Mouse (Mus musculus) cerebellum, adult 9-10 months (tissue): ENCODE measurements around the gene Tomm20l.
"Not testable (repeated sequence)": the region's sequence is repeated elsewhere in the genome, so short reads cannot be mapped to it uniquely, and the experiment has no call there.

Experiments used
- DNase-seq: peaks from one replicate; pipeline ENCODE4 v3.0.0; 2022

Tomm20l gene

DNA sequence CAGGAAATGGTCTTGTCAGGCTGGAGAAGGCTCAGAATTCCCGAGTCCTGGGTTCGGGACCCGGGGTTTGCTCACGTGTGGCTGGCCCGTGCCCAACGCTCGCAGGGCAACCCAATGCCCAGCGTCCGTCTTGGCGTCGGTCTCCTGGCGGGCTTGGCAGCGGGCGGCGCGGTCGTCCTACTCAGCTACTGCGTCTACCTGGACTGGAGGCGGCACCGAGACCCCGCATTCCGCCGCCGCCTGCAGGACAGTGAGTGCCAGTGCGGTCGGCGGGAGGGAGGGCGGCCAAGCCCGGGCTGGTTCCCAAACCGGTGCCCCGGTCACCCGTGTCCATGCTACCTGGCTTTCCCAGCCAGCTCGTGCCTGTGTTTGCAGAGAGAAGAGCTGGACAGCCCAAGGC is at the start of gene Tomm20l:
Gene Tomm20l (plus strand): TSS at position 98 of the 400 bp plus-strand sequence.
- peak; percentile 32 for DNase-seq

DNA sequence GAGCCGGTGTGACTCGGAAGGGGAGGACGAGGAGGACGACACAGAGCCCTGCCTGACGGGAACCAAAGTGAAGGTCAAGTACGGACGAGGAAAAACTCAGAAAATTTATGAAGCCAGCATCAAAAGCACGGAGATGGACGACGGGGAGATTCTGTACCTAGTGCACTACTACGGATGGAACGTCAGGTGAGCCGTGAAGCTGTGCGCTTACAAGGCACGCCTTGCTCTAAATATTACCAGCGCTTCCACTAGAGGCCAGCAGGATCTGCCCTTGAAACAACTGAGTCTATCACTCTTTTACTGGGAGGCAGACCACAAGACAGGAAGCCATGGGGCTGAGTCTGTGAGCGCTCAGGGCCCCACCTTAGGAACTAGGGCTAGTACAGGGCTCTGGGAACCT is 41.4 kb upstream of the Tomm20l start:
- peak; percentile 0 for DNase-seq

DNA sequence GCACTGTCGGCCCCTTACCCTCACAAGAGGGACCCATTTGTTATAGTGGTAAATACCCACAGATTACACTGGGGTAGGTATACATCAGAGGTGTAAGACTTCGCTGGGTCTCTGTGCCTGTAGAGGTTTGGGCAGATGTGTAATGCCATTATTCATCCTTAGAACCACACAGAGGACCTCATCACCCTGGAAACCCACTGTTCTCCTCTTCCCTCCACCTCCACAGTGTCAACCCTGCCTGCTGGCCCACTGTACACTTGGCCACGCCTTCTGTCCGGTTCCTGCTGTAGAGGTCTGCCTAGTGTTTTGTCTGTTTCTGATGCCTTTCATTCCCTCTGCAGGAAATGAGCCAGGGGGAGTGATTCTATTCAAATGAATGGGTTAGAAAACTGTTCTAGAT is 39.2 kb upstream of the Tomm20l start:
- no peak for DNase-seq

DNA sequence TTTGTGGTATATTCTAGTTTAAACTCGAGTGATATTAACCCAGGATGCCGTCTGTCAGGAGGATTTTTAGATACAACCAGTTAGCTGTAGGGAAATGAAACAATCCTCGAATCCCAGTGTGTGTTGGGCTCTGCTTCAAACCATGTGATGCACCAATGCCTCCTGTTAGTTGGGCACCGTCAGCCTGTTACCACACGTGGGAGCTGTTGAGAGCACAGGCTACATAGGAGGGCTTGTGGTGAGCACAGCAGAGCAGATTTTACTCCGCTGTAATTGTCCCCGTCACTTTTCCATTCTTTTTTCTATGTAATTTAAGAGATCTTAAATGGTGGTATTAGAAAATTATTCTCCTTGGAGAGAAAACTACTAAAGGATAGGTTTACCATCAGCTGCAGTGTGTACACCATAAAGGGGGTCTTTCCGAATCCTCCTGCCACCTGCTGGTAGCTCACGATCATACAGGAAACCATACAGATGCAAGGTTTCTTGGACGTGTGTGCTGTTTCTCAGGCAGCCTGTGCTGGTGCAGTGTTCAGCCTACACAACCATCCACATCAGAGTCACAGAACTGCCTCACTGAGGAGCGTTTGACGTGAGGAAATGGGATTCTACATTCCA is 38.0 kb upstream of the Tomm20l start:
- no peak for DNase-seq

DNA sequence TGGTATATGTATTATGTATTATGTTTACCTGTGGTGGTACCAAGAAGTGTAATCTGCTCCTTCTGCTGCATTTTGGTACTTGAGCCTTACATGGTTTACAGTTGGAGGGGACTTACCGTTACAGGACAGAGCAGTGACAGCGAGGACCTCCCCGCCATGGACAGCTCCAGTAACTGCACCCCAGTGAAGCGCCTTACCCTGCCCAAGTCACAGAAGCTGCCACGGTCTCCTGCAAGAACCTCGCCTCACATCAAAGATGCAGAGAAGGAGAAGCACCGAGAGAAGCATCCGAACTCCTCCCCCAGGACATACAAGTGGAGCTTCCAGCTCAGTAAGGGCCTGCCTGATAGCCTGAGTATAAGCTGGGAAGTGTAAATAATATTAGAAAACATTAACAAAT is 24.9 kb upstream of the Tomm20l start:
- DNase-seq = no peak

DNA sequence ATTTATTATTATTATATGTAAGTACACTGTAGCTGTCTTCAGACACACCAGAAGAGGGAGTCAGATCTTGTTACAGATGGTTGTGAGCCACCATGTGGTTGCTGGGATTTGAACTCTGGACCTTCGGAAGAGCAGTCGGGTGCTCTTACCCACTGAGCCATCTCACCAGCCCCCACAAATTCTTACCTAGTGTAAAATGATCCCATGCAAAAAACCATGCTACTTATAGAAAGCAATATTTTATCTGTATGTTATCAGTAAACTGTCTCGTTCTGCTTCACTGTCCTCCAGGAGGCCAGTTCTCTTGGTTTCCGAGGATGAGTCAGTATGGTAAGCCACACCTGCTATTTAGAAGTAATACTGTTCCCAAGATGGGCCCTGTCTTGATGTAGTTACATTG is 7.0 kb upstream of the Tomm20l start:
- DNase-seq = not testable (repeated sequence)

DNA sequence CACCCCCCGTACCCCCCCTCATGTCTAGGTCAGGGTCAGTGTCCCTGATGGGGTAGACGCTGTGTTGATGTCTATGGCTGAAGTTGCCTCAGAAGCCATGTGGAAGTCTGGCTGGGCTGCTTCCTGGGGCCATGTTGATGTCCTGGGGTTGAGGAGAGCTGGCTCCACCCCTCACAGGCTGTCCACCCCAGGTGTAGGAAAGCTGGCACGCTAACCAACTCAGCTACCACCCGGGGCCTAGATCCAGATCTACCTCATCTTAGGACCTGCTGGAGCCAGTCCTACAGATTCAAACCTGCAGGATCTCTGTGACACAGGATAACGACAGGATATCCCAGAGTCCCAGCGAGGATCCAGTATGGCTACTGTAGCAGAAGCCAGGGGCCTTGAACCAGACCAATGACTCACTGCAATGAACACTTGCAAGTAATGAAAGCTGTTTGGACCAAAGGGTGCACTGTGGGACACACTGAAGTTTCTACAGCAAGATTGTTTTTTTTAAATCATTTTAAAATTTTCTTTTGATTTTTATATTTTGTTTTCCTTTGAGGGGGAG is 3.9 kb upstream of the Tomm20l start:
- DNase-seq = no peak

DNA sequence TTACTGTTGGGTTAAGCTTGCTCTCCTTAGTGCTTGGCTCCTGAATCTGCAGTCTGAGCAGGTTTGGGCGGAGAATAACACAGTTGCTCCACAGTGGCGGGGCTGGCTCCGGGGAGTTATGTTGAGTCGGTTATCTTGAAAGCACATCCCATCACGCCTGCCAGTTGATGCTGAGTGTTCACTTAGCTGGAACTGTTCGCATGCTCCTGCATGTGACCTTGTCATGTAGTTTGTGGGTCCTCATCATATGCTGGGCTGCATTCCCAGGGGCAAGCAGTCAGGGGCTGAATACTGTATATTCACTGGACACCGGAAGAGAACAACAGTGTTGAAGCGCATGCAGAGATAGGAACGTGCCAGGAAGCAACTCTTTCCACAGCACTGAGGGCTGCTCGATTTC is 1.8 kb downstream of the Tomm20l start:
- DNase-seq = no peak

DNA sequence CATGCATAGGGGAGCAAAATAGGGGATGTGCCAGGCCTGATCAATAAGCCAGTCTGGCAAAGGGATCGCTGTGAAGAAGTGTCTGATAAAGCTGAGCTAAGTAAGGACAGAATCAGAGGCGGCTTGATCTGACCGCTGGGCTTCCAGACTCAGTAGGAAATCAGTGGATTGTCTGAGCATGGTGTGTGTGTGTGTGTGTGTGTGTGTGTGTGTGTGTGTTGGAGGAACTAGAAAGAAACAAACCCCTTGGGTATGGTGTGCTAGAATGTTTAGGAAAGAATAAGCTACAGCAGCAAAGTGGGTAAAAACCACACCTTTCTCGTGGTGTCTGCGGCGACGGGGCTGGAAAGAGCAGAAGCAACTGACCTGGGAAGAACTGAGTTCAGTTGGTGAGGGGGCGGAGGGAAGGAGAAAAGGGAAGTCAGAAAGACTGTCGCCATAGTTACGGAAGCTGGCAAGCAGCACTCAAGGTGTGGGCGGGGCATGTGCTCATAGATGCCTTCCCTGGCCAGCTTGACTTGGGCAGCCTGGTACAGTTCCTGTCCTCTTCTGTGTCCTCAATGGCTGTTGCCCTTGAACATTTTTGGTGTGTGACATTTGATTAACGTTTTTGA is 2.6 kb downstream of the Tomm20l start:
- DNase-seq = no peak

DNA sequence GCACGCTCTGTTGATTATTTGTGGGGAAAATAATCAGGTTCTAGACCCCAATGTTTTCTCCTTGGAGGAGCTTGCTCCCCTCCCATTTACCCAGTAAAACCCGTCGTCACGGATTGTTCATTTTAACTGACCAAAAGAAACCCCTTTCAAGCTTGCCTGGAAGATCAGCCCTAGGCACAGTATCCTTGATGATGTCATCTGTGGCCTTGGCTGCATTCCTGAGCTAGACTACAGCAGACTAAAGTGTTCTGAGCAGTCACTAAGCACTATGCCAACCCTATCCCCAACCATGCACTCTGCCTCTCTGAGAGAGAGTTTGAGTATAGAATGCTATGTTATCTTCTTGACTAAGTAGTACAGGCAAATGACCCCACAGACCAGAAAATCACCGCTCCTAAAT is 5.2 kb downstream of the Tomm20l start:
- DNase-seq = no peak

DNA sequence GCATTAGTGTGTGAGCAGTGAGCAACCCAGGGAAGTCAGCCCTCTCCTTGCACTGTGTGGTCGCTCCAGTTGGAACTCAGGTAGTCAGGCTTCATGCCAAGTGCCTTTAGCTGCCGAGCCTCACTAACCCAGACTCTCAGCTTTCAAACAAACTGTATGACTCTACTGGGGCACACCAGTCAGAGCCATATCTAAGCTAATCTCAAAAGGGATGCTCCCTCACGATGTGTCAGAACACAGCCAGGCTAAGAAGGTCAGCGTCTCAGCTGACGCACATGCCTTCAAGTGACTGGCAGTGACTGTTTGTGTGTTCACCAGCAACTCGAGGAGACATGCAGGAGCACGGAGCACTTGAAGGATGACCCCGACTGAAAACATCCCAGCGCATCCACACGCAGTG is 11.5 kb downstream of the Tomm20l start:
- peak; percentile 25 for DNase-seq

DNA sequence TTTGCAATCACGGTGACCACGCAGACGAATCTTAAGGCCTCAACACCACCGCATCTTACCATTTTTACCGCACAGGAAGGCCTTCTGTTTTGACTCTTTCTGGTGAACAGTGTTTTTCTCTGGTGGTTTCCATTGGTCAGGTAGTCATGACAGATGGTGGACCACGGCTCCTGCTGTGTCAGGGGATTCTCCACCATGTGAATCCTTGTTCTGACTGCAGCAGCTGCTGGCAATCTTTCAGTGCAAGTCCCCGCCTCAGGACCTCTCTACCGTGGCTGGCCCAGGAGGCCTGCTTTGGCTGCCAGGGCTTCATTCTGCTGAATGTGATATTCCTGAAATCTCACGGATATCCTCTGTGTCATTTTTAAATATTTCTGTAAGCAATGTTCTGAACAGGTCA is 12.1 kb downstream of the Tomm20l start:
- DNase-seq = peak; percentile 90

DNA sequence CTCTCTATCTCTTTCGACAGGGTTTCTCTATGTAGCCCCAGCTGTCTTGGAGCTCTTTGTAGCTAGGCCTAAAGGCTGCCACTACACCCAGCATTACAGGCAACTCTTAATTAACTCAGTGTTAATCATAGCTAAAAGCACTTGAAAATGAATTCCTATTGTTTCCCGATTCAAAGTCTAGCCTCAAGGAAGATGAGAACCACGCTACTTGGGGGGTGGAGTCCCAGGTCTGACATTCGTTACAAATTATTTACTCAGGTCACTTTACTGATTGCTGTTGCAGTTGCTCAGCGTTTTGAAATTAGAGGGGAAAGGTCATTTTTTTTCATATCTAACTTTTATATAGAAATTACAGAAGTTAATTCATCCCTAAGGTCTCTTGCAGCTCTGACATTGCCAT is 24.4 kb downstream of the Tomm20l start:
- DNase-seq = peak; percentile 30

DNA sequence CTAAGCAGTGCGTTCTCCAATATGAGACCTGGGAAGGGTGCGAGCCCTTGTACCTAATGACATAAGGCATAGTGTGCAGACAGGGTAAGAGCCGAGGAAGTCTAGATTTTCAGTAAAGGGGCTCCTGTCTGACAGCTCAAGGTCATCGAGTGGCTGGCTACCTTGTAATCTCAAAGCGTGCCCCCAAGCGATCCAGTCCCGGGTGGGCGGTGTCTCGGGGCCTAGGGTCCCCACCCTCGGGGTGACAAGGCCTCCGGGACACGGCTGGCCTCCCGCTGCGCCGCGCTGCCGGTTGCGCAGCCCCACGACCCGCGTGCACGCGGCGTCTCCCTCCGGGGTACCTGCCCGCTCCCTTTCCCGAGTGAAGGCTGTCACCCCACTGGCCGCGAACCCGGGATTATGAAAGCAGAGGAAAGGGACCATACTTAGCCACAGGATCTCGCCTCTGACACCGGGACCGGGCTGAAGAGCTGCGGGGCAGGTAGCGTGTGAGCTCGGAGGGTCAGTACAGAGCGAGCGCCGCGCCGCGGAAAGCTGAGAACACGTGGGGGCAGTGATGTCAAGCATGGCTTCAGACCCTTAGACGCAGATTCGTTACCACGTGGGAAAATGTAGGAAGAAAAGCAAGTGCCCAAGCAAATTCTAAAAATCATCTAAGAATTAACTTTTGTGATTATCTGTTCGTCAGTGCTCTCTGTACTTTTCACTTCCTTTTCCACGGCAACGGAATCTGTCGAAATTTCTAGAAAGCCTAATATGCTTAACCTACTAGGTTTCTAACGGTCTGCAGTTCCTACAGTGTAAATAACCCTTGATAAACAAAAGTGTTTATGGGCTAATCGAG is 25.1 kb downstream of the Tomm20l start, which contains the start of the genes Timm9 and 2700049A03Rik:
Gene Timm9 (minus strand): TSS at position 555 of the 844 bp plus-strand sequence.
Gene 2700049A03Rik (plus strand): TSS at position 719 of the 844 bp plus-strand sequence.
- DNase-seq = peak; percentile 89

DNA sequence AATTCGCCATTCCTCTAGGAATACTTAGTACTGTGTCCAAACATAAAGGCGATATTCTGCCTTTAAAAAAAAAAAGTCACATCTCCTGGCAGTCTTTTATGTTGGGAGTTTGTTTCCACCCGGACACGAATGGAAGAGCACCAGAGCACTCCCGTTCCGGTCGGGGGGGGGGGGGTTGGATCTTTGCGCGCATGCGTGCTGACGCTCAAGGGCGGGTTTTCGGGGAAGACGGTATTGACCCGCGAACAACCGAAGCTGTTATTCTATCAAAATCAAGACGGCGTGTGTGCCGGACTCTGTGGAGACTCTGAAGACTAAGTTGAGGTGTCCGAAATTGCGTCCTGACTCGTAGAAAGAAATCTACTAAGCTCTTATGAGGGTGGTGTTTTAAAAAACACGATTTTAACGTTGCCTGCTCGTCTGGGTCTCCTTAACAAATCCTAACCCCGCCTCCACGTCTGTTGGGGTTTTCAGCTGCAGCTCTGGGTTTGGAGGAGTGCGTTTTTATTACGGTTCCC is 25.8 kb downstream of the Tomm20l start:
- DNase-seq = peak; percentile 83

DNA sequence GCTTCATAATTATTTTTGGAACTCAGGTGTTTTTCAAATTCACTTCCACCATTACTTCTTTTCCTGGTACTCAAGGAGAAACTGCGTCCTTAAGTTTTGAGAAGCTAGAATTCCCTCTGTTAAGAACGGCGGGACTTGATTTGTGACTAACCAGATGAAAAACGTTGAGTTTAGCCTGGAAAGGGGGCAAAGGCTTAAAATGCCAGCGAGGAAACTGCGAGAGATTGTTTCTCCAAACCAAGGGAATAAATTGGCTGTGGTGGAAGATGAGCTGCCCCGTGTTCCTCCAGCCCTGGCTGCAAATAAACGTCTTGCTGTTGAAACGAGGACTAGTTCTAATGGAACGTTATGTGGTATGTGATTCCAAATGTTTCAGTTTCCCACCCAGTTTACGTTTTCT is 26.5 kb downstream of the Tomm20l start:
- DNase-seq = peak; percentile 30

DNA sequence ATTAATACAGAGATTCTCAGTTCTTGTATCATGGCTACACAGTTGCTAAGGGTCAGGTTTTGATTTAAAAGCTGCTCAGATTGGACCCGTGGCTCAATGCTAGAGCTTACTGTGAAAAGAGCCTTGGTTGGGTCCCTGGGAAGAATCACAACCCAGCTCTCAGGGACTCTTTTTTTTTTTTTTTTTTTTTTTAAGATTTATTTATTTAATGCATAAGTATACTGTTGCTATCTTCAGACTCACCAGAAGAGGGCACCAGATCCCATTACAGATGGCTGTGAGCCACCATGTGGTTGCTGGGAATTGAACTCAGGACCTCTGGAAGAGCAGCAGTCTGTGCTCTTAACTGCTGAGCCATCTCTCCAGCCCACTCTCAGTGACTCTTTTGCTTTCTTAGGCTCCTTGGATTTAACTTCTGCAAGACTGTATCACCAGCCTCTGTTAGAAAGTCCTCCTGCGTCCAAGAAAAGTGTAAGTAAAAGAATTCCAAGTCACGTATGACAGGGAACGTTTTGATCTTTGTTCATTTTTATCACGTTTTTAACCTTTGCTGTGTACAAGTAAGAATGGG is 28.1 kb downstream of the Tomm20l start:
- DNase-seq = no peak

DNA sequence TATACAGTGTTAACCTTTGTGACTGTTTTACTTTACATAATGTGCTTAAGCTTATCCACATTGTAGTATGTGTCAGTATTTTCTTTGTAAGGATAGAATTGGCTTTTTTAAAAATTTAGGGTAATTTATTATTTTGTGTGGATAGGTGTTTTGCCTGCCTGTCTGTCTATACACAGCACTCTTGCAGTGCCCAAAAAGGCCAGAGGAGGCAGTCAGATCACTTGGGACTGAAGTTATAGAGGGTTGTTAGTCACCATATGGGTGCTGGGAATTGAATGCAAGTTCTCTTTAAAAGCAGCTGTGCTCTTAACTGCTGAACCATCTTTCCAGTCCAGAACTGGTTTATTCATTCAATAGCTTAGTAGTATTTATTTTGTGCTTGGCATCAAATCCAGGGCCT is 30.0 kb downstream of the Tomm20l start:
- no peak for DNase-seq

DNA sequence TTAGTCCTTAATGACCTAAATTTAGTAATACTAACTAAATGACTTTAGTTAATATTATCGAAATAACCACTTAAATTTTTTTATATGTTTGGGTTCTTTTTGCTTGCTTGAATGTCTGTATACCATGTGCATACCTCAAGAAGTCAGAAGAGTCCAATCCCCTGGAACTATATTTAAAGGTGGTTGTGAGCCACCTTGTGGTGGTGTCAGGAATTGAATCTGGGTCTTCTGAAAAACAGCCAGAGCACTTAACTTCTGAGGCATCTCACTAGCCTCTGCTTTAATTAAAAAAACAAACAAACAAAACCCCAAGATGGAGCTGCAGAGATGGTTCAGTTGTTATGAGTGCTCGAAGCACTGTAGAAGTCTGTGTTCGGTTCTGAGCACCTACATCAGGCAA is 36.4 kb downstream of the Tomm20l start:
- DNase-seq = peak; percentile 64

DNA sequence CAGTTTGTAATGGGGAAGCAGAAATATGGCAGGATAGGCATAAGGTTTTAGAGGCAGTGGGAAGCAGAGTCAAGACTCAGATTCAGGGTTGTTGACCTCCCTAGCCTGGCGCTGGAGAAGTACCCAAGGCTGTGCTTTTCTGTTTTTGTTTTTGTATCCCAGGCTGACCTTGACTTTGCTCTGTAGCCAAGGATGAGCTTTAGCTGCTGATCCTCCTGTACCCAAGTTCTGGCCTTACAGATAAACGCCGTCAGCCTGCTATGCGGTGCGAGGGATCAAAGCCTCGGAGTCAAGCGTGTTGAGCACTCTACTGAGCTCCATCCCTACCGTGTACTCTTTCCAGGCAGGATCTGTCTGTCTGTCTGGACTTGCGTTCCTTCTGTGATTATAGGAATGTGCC is 37.6 kb downstream of the Tomm20l start:
- no peak for DNase-seq

DNA sequence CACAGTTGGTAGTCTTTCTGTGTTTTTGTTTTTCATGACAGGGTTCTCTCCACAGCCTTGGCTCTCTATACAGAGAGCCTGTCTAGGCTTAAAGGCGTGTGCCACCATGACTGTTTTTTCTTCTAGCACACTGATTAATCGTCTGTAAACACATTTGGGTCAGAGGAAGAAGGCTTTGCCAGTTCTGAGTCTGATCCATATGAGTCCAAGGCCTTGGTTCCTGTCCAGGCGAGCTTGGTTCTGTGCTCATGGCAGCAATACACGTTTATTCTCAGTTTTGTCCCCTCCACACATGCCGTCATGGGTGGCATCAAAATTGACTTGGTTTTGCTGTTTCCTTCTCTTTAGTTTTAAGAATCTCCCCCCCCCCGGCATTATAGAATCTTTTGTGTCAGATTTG is 38.2 kb downstream of the Tomm20l start:
- no peak for DNase-seq

DNA sequence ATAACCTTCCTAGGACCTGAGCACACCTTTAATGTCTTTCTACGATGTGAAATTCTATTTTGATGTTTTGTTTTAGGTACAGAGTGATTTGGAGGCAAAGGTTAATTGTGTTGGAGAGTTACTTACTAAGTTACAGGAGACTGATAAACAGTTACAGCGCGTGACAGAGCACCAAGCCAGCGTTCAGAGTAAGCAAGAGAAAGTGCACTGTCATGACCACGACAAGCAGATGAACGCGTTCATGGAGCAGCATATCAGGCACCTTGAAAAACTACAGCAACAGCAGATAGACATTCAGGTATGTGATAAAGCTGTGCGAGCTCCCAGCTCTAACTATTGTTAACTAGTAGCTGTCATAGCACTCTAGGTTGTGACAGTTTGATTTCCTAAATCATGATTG is 38.9 kb downstream of the Tomm20l start:
- DNase-seq = no peak

DNA sequence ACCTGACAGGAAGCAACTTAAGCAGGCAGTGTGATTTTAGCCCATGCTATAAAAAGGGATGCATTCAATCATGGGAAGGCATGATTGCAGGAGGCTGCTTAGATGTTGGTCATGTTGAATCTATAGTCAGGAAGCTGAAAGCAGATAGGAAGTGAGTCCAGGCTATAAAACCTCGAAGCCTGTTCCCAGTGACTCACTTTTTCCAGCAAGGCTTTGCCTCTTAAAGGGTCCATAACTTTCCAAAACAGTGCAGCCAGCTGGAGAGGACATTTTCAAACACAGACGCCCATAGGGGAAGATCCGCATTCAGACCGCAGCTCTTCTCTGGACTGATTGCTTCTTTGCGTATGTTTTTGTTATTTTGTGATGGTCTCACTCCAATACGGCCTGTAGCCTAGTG is 43.8 kb downstream of the Tomm20l start:
- DNase-seq = no peak
